Mouse (Mus musculus) layer of hippocampus, adult 11-12 months (tissue): Measurements from ENCODE around the gene Olfr486.
"Not testable (repeated sequence)": the region's sequence is repeated elsewhere in the genome, so short reads cannot be mapped to it uniquely, and the experiment has no call there.

ENCODE experiments used
- DNase-seq: peaks from one replicate; pipeline ENCODE4 v3.0.0; 2022; ENCODE audit warnings: low spot score

Gene Olfr486

DNA sequence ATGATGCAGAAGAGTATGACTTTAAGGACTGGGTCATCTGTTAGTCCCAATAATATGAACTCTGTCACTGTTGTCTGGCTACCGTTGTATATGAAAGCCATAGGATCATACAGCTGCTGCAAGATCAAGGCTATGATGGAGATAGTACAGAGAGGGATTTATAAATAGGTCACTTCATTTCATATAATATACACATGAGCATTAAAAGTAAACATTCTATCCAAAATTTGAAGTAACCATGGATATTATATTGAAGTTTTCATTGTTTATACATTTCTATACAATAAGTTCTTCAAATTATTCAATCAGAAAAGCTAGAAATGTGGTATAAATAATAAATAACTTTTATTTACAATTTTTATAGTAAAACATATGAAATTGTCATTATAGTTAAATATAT lies at the start of gene Olfr486:
Gene Olfr486 (minus strand): TSS at position 101 of the 400 bp plus-strand sequence.
- not testable (repeated sequence) for DNase-seq

DNA sequence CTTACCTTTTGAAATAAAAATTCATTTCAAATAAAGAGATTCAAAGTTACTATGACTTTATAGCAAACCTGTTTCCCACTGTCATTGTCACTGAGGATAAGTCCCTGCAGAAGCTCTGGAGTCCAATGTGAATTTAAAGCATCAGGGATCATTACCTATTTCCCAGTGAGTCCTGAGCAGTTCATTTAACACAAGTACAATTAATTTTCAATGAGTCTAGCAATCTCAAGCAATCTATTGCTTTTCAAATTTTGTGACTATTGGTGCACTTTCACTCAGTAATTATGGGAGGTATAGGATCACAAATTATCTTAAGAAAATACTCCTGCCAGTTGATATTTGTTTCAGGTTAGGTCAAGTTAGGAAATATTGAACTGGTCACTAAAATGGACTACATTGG lies 42.0 kb upstream of the Olfr486 start, which contains the start of gene Olfr487:
Gene Olfr487 (minus strand): TSS at position 101 of the 400 bp plus-strand sequence.
- not testable (repeated sequence) for DNase-seq

DNA sequence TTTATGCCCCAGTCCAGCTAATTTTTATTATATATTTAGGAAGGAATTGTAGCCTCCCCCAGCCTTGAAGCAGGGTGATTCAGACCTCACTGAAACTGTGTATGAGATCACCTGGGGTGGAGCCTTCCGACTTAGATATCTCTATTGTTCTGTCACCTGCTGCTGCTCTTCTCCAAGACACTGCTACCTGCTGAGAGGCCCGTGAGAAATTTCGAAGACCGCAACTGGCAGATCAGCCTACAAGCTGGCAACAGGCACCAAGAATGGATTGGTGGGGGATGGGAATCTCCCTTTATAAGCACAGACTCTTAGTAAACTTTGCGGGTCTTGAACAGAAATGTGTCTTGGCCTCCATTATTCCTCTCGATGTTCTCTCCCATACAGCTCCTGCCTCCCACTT lies 24.4 kb upstream of the Olfr486 start:
- DNase-seq, result no peak

DNA sequence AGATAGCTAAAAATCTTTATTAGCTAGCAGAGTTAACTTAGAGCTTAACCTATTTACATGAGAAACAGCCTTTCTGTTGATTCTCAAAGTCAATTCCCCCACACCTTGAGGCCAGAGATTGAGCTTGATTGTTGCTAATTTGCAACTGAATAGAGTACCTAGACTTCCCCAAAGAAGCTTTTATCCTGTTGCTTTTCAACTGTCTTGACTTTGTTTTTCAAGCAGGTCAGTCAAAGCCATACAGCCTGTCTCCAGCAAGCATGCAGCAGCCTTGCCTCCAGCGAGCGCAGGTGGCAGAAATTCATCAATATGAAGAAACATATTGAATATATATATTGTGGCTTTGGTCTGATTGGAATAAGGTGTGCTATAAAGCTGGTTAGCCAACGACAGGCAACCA lies 23.8 kb upstream of the Olfr486 start:
- not testable (repeated sequence) for DNase-seq

DNA sequence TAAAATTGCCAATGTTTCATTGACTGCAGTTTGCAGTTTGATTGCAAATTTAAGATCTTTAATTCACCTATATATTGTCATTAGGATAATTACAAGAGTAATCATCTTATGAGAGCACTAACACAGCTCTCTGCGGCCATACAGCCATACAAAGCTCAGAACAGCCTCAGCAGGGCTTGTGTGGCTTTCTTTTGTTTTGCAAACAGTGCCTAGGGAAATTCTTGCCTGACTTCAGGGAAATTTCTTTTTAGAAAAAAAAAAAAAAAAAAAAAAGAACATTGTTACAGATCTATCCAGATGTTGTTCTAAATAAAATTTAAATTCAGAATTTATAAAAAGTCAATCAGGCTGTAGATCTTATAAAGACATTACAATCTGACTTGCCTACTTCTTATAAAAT lies 20.2 kb upstream of the Olfr486 start:
- DNase-seq, result not testable (repeated sequence)

DNA sequence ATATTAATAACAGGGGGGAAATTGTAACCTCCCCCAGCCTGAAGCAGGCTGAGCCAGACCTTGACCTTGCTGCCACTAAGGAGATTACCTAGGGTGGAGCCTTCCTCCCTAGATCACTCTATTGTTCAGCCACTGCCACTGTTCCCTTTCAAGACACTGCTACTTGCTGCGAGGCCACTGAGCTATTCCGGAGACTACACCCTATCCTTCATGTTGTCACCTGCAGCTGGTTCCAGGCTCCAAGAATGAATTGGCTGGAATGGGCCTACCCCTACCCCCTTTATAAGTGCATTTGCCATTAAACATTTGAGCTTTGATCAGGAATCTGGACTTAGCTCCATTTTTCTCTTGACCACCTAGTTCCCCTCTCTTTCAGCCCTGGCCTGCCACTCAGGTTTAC lies 18.7 kb upstream of the Olfr486 start:
- not testable (repeated sequence) for DNase-seq

DNA sequence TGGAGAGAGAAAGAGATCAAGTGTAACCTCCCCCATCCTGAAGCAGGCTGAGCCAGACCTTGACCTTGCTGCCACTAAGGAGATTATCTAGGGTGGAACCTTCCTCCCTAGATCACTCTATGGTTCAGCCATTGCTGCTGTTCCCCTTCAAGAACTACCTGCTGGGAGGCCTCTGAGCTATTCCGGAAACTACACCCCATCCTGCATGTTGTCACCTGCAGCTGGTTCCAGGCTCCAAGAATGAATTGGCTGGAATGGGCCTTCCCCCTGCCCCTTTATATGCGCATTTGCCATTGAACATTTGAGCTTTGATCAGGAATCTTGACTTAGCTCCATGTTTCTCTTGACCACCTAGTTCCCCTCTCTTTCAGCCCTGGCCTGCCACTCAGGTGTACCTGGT lies 12.7 kb upstream of the Olfr486 start:
- DNase-seq, result not testable (repeated sequence)

DNA sequence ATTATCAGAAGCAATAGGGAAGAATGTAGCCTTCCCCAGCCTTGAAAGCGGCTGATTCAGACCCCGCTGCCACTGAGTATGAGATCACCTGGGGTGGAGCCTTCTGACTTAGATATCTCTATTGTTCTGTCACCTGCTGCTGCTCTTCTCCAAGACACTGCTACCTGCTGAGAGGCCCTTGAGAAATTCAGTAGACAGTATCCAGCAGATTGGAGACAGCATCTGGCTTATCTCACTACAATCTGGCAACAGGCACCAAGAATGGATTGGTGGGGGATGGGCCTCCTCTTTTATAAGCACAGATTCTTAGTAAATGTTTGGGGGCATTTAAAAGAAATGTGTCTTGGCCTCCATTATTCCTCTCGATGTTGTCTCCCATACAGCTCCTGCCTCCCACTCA lies 11.9 kb upstream of the Olfr486 start:
- DNase-seq, result not testable (repeated sequence)

DNA sequence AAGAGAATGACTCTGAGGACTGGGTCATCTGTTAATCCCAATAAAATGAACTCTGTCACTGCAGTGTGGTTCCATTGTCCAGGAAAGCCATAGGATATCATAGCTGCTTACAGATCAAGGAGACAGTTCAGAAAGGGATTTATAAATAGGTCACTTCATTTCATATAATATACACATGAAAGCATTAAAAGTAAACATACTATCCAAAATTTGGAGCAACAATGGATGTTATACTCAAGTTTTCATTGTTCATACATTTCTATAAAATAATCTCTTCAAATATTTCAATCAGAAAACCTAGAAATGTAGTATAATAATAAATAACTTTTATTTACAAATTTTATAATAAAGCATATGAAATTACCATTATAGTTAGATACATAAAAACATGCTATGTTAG lies 12.8 kb downstream of the Olfr486 start, which contains the start of gene Olfr485:
Gene Olfr485 (minus strand): TSS at position 101 of the 400 bp plus-strand sequence.
- no peak for DNase-seq

DNA sequence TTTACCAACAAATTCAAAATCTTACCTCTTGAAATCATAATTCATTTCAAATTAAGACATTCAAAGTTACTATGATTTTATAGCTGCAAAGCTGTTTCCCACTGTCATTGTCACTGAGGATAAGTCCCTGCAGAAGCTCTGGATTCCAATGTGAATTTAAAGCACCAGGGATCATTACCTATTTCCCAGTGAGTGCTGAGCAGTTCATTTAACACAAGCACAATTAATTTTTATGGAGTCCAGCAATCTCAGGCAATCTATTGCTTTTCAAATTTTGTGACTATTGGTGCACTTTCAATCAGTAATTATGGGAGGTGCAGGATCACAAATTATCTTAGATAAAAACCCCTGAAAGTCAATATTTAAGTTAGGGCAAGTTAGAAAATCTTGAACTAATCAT lies 45.2 kb downstream of the Olfr486 start, which contains the start of gene Olfr484:
Gene Olfr484 (minus strand): TSS at position 101 of the 400 bp plus-strand sequence.
- DNase-seq, result no peak
